Mouse (Mus musculus) myocyte (in vitro differentiated cells): ENCODE data around the gene Ttll13. TPM values are rescaled to one million over a fixed set of nuclear protein-coding genes. Genes with fewer than 3 reads are reported as not detected.

Source experiments
- H3K27me3 ChIP-seq: one replicate; pipeline ENCODE4 v1.6.1; 2011; ENCODE audit not compliant: control insufficient read depth, insufficient read depth, insufficient read length
- H3K36me3 ChIP-seq: one replicate; pipeline ENCODE4 v1.6.1; 2011; ENCODE audit not compliant: control insufficient read depth, insufficient read depth
- H3K4me2 ChIP-seq: one replicate; pipeline ENCODE4 v1.6.1; 2011; ENCODE audit warnings: low read depth, control low read depth
- H3K4me3 ChIP-seq: one replicate; pipeline ENCODE4 v1.5.1; 2011; ENCODE audit warnings: mild to moderate bottlenecking, control low read depth, moderate library complexity
- H3K79me2 ChIP-seq: one replicate; pipeline ENCODE4 v1.6.1; 2011; ENCODE audit not compliant: control insufficient read depth, insufficient read depth
- H3ac ChIP-seq: one replicate; pipeline ENCODE4 v1.6.1; 2011; ENCODE audit not compliant: control insufficient read depth, insufficient read length
- CEBPB ChIP-seq: IDR thresholded peaks from 2 replicates; pipeline ENCODE4 v1.6.1; 2011; ENCODE audit warnings: mild to moderate bottlenecking, moderate library complexity; ENCODE audit not compliant: poor library complexity, insufficient read depth, severe bottlenecking
- E2F4 ChIP-seq: IDR thresholded peaks from one replicate; pipeline ENCODE4 v1.6.1; 2011; ENCODE audit warnings: mild to moderate bottlenecking, control low read depth, moderate library complexity; ENCODE audit not compliant: insufficient read depth
- MAX ChIP-seq: IDR thresholded peaks from one replicate; pipeline ENCODE4 v1.6.1; 2011; ENCODE audit warnings: low read depth, mild to moderate bottlenecking, control low read depth
- MYOD1 ChIP-seq, 3 experiments: IDR thresholded peaks; one replicate each; pipeline ENCODE4 v1.6.1; 2011; ENCODE audit warnings: control low read depth in 2 of 3, low read depth in 2 of 3, mild to moderate bottlenecking in 2 of 3, moderate library complexity in 1 of 3; ENCODE audit not compliant: insufficient read length in 2 of 3, control insufficient read depth in 1 of 3
- MYOG ChIP-seq, 3 experiments: IDR thresholded peaks; one replicate each; pipeline ENCODE4 v1.6.1; 2011; ENCODE audit warnings: control low read depth in 2 of 3, low read depth in 2 of 3, mild to moderate bottlenecking in 2 of 3; ENCODE audit not compliant: insufficient read length in 2 of 3, control insufficient read depth in 1 of 3, insufficient read depth in 1 of 3
- POLR2A ChIP-seq: IDR thresholded peaks from one replicate; pipeline ENCODE4 v1.6.1; 2011; ENCODE audit warnings: low read depth, mild to moderate bottlenecking, control low read depth, moderate library complexity; ENCODE audit not compliant: insufficient read length
- POLR2AphosphoS2 ChIP-seq: IDR thresholded peaks from one replicate; pipeline ENCODE4 v1.6.1; 2011; ENCODE audit warnings: low read depth, control low read depth; ENCODE audit not compliant: insufficient read length
- REST ChIP-seq: IDR thresholded peaks from one replicate; pipeline ENCODE4 v1.6.1; 2011; ENCODE audit warnings: mild to moderate bottlenecking, control low read depth, moderate library complexity; ENCODE audit not compliant: insufficient read depth, insufficient read length
- SRF ChIP-seq: IDR thresholded peaks from one replicate; pipeline ENCODE4 v1.6.1; 2011; ENCODE audit warnings: low read depth; ENCODE audit not compliant: control insufficient read depth, insufficient read length
- TCF12 ChIP-seq: IDR thresholded peaks from one replicate; pipeline ENCODE4 v1.6.1; 2011; ENCODE audit warnings: mild to moderate bottlenecking, control low read depth; ENCODE audit not compliant: poor library complexity, insufficient read depth, severe bottlenecking
- TCF3 ChIP-seq: IDR thresholded peaks from one replicate; pipeline ENCODE4 v1.6.1; 2011; ENCODE audit warnings: low read depth, control low read depth; ENCODE audit not compliant: insufficient read length
- USF1 ChIP-seq: IDR thresholded peaks from one replicate; pipeline ENCODE4 v1.6.1; 2011; ENCODE audit warnings: low read depth, mild to moderate bottlenecking, control low read depth, moderate library complexity
- polyA plus RNA-seq: library from polyadenylated mRNA; unstranded; fragments of >200 nt; fragmentation: generic; extraction: Trizol; gene quantifications from one replicate; pipeline ENCODE4 v1.2.1, GENCODE M21; 2012; ENCODE audit warnings: missing spikeins

The Ttll13 gene
- polyA plus RNA-seq, 1 experiment: 0.24 TPM

DNA sequence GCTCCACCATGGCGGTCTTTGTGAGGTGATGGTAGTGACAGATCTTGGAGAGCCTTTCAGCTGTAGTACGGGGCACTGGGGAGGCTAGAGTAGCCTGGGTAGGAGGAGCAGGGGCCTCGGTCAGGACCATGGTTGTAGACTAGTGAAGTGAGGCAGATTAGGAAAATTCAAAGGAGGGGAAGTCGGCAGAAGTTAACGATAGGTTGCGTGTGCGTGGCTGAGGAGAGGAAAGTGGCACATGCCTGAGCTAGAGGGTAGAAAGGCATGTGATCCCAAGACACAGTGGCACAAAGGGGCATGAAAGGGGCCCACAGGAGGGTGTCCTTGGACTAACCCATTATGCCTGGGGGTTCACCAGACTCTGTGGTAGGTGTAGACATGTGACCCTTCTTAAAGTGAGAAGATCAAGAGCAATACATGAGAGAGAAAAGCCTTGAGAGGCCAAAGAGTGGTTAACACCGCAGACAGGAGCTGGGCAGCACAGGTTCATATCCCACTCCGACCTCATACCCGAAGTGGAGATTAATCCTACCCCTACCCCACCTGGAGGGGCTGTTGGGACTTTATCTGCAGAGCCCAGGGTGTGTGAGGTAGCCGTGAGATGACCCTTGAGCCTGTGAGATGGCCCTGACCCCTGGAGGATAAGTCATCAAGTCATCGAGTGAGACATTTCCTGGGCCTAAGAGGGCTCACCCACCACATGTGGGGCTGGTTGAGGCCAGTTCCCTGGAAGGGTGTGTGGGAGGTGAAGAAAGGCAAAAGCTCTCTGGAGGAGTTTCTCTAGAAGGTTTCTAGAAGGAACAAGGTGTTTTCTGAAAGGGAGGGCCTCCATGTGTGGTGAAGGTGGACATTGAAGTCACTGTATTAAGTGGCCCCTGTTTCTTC, 40.2 kb upstream of the Ttll13 start:
- Histone ChIP-seq H3K4me2 (no peak overlapping the region), H3K4me3 (no peak overlapping the region), H3ac (no peak overlapping the region), H3K36me3 (no peaks in the 10 kb centered on the region), H3K79me2 (peaks cover 96% of the 10 kb centered on the region), H3K27me3 (no peaks in the 10 kb centered on the region)
- TF ChIP-seq USF1 (no peak), CEBPB (no peak), TCF12 (no peak), MAX (no peak), POLR2A (no peak), MYOG (IDR thresholded peaks at IDR 0.05; ENCODE audit: control insufficient read depth in 1 of 3, insufficient read depth in 1 of 3, insufficient read length in 2 of 3, low read depth in 2 of 3) (no peak), REST (no peak), POLR2AphosphoS2 (no peak), SRF (no peak), TCF3 (no peak), E2F4 (no peak), MYOD1 (IDR thresholded peaks at IDR 0.05; ENCODE audit: control insufficient read depth in 1 of 3, insufficient read length in 2 of 3, low read depth in 2 of 3) (no peak)

DNA sequence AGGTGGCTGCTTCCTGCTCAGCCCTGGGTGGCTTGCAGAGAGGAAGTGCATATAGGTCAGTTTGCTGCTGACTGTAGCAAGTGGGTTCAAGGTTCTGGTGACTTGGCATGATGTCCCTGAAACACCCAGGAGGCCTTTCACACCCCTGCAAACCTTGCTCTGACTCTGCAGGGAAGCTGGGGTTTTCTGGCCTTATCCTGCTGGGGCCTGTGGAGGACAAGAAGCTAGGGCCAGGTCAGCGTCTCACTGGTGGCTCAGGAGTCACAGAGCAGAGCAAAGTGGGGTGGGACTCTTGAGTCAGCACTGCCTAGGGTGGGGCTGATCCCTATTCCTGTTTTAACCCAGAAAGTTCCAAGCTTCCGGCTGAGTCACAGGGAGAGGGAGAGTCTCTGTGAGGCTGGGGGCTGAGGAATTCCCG, 38.9 kb upstream of the Ttll13 start:
- Histone ChIP-seq H3K27me3 (no peaks in the 10 kb centered on the region), H3K79me2 (peaks cover 88% of the 10 kb centered on the region), H3K4me2 (peak overlapping the region; percentile 59), H3ac (no peak overlapping the region), H3K36me3 (no peaks in the 10 kb centered on the region), H3K4me3 (no peak overlapping the region)
- TF ChIP-seq E2F4 (no peak), MYOD1 (IDR thresholded peaks at IDR 0.05; ENCODE audit: control insufficient read depth in 1 of 3, insufficient read length in 2 of 3, low read depth in 2 of 3) (no peak), CEBPB (no peak), POLR2A (no peak), POLR2AphosphoS2 (no peak), USF1 (no peak), SRF (no peak), TCF3 (no peak), TCF12 (no peak), MAX (no peak), MYOG (IDR thresholded peaks at IDR 0.05; ENCODE audit: control insufficient read depth in 1 of 3, insufficient read depth in 1 of 3, insufficient read length in 2 of 3, low read depth in 2 of 3) (no peak), REST (no peak)

DNA sequence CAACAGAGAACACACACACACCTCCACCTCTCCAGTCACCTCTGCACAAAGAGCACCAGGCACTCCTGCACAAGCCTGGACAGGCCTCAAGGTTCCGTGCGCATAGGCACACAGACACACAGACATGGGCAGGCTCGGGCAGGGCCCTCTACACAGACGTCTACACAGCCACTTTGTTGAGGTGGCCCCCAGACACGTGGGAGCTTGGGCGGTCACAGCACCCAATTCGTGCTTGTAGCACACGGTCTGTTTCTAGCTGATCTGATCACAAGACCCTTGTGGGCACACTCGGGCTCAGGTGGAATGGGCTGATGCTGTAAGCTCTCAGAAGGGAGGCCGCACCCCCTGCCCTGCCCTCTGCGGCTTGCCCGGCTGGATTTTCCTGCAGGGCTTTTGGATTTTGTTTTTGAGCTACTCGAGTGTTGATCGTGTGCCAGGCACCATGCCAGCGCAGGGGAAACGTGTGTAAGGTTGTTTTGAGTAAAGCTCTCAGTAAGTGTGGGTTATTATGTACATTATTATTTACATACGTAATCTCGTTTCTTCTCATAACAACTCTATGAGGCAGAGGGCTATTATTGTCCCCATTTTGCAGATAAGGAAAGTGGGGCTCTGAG, 38.0 kb upstream of the Ttll13 start:
- no peaks in the 10 kb centered on the region for H3K36me3 ChIP-seq
- H3ac ChIP-seq: no peak overlapping the region
- no peak overlapping the region for H3K4me2 ChIP-seq
- no peaks in the 10 kb centered on the region for H3K27me3 ChIP-seq
- no peak overlapping the region for H3K4me3 ChIP-seq
- TF ChIP-seq POLR2A: no peak
- peaks cover 80% of the 10 kb centered on the region for H3K79me2 ChIP-seq

DNA sequence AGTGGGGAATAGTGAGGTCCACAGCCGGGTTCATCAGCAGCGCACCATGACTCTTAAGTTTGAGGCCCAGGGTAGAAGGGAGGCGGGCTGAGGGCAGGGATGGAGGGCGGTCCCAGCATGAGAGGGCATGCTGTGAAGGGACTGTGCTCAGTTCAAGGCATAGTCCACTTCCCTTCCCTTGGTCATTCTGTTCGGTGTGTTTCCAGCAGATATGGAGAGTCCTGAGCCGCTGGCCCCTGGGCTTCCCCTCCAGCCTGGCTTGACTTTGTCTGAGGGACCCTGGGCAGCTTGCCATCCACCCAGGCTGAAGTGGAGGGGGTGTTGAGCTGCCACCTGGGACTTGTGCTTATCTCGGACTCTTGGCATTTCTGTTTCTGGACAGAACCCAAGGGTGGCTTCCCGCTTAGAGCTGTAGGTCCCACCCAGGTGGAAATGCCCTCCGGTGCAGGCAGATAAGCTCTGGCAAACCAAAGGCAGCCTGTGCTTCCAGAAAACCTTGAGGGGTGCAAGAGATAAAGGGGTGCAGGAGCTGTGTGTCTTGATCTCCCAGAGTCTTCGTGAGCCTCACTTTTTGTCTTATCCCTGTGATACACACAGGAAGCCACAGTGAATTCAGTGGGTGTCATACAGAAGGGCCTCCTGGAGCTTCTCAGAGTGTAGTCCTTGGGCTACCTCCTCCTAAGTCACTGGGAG, 37.3 kb upstream of the Ttll13 start:
- Histone ChIP-seq H3K4me3 (no peak overlapping the region), H3K4me2 (peak overlapping the region; percentile 24), H3K79me2 (peaks cover 72% of the 10 kb centered on the region), H3K27me3 (no peaks in the 10 kb centered on the region), H3ac (no peak overlapping the region), H3K36me3 (no peaks in the 10 kb centered on the region)
- no peak for TF ChIP-seq POLR2A
- TF ChIP-seq POLR2AphosphoS2: no peak
- no peak for TF ChIP-seq USF1
- TF ChIP-seq MYOD1 (IDR thresholded peaks at IDR 0.05; ENCODE audit: control insufficient read depth in 1 of 3, insufficient read length in 2 of 3, low read depth in 2 of 3): no peak
- TF ChIP-seq MYOG (IDR thresholded peaks at IDR 0.05; ENCODE audit: control insufficient read depth in 1 of 3, insufficient read depth in 1 of 3, insufficient read length in 2 of 3, low read depth in 2 of 3): no peak
- TF ChIP-seq SRF: no peak
- TF ChIP-seq E2F4: no peak

DNA sequence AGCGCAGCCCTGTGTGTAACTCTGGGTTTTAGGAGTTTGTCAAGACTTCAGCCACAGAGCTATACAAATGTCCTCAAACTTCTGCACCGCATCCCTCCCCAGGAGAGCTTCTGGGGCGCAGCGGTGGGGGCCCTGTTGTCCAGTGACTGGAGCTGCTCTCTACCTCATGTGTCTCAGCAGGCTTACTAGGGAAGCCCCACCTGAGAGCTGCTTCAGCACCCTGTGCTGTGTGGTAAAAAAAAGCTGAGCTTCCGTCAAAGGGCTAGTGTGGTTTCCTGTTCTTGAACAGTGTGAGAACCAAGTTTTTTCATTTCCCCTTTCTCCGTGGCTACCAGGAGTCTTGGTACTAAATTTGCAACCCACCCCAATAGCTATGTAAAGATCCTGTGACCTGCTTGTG, 36.5 kb upstream of the Ttll13 start:
- no peaks in the 10 kb centered on the region for H3K27me3 ChIP-seq
- no peak overlapping the region for H3K4me3 ChIP-seq
- no peaks in the 10 kb centered on the region for H3K36me3 ChIP-seq
- H3ac ChIP-seq: no peak overlapping the region
- H3K4me2 ChIP-seq: no peak overlapping the region
- H3K79me2 ChIP-seq: peaks cover 64% of the 10 kb centered on the region
- TF ChIP-seq MAX: no peak
- no peak for TF ChIP-seq TCF12
- TF ChIP-seq TCF3: no peak
- no peak for TF ChIP-seq MYOD1 (IDR thresholded peaks at IDR 0.05; ENCODE audit: control insufficient read depth in 1 of 3, insufficient read length in 2 of 3, low read depth in 2 of 3)
- TF ChIP-seq USF1: no peak
- TF ChIP-seq SRF: no peak
- TF ChIP-seq POLR2A: no peak
- TF ChIP-seq POLR2AphosphoS2: no peak
- TF ChIP-seq REST: no peak
- no peak for TF ChIP-seq CEBPB
- no peak for TF ChIP-seq MYOG (IDR thresholded peaks at IDR 0.05; ENCODE audit: control insufficient read depth in 1 of 3, insufficient read depth in 1 of 3, insufficient read length in 2 of 3, low read depth in 2 of 3)
- TF ChIP-seq E2F4: no peak
